Mouse (Mus musculus): ENCODE measurements around the gene Fam71e1. TPM values are rescaled to one million over a fixed set of nuclear protein-coding genes. Genes with fewer than 3 reads are reported as not detected.

Fam71e1 gene
- polyA plus RNA-seq, 1 experiment from 2014 or later: 14.3 TPM

- peaks cover 6% of the 10 kb centered on the region; the same call in 1 of the 2 replicates for H3K4me1 ChIP-seq
- no peak overlapping the region for H3K27ac ChIP-seq
- ATAC-seq (replicated peaks; ENCODE audit: low FRiP score): no peak
- H3K36me3 ChIP-seq: peaks cover 59% of the 10 kb centered on the region
- H3K27me3 ChIP-seq: peaks cover 7% of the 10 kb centered on the region; the same call in 1 of the 2 replicates
- 78% methylated on average over 29 of the region's 29 CpGs for WGBS
- no peak overlapping the region for H3K9ac ChIP-seq
- H3K4me2 ChIP-seq: no peak overlapping the region
- no peaks in the 10 kb centered on the region for H3K9me3 ChIP-seq (replicated peaks)
- no peak overlapping the region for H3K4me3 ChIP-seq (replicated peaks)
Measured at GRCm38 (mm10) chr7:44532918-44533745, 36.8 kb downstream of the Fam71e1 start.

GRCm38 (mm10) chr7:44533746-44534045 is 37.3 kb downstream of the Fam71e1 start:
- 76% methylated on average over 12 of the region's 12 CpGs for WGBS
- H3K9ac ChIP-seq: no peak overlapping the region
- H3K4me3 ChIP-seq (replicated peaks): no peak overlapping the region
- H3K4me1 ChIP-seq: no peaks in the 10 kb centered on the region
- no peak overlapping the region for H3K4me2 ChIP-seq
- H3K27ac ChIP-seq: no peak overlapping the region
- no peaks in the 10 kb centered on the region for H3K9me3 ChIP-seq (replicated peaks)
- ATAC-seq (replicated peaks; ENCODE audit: low FRiP score): no peak
- H3K27me3 ChIP-seq: peaks cover 1% of the 10 kb centered on the region; the same call in 1 of the 2 replicates
- peaks cover 64% of the 10 kb centered on the region for H3K36me3 ChIP-seq

- no peak overlapping the region for H3K4me3 ChIP-seq (replicated peaks)
- H3K9me3 ChIP-seq (replicated peaks): no peaks in the 10 kb centered on the region
- H3K27ac ChIP-seq: no peak overlapping the region
- no peak overlapping the region for H3K4me2 ChIP-seq
- H3K36me3 ChIP-seq: peaks cover 70% of the 10 kb centered on the region
- no peaks in the 10 kb centered on the region for H3K4me1 ChIP-seq
- no peaks in the 10 kb centered on the region for H3K27me3 ChIP-seq
- WGBS: 85% methylated on average over 13 of the region's 13 CpGs
- H3K9ac ChIP-seq: no peak overlapping the region
- ATAC-seq (replicated peaks; ENCODE audit: low FRiP score): no peak
Measured at GRCm38 (mm10) chr7:44534242-44534641, 37.9 kb downstream of the Fam71e1 start.

GRCm38 (mm10) chr7:44534656-44535441 is 38.5 kb downstream of the Fam71e1 start:
- H3K9me3 ChIP-seq (replicated peaks): no peaks in the 10 kb centered on the region
- H3K4me2 ChIP-seq: no peak overlapping the region
- H3K9ac ChIP-seq: no peak overlapping the region
- no peak overlapping the region for H3K4me3 ChIP-seq (replicated peaks)
- peaks cover 76% of the 10 kb centered on the region for H3K36me3 ChIP-seq
- ATAC-seq (replicated peaks; ENCODE audit: low FRiP score): no peak
- H3K27ac ChIP-seq: no peak overlapping the region
- no peaks in the 10 kb centered on the region for H3K4me1 ChIP-seq
- WGBS: 89% methylated on average over 19 of the region's 19 CpGs
- H3K27me3 ChIP-seq: no peaks in the 10 kb centered on the region

- H3K4me2 ChIP-seq: no peak overlapping the region
- 89% methylated on average over 27 of the region's 27 CpGs for WGBS
- no peak for ATAC-seq (replicated peaks; ENCODE audit: low FRiP score)
- no peak overlapping the region for H3K27ac ChIP-seq
- H3K9me3 ChIP-seq (replicated peaks): no peaks in the 10 kb centered on the region
- no peak overlapping the region for H3K9ac ChIP-seq
- no peaks in the 10 kb centered on the region for H3K4me1 ChIP-seq
- H3K27me3 ChIP-seq: no peaks in the 10 kb centered on the region
- peaks cover 87% of the 10 kb centered on the region for H3K36me3 ChIP-seq
- H3K4me3 ChIP-seq (replicated peaks): no peak overlapping the region
Measured at GRCm38 (mm10) chr7:44535657-44536589, 39.5 kb downstream of the Fam71e1 start.

- Histone ChIP-seq H3K27ac (no peak overlapping the region), H3K9ac (no peak overlapping the region), H3K36me3 (peaks cover 93% of the 10 kb centered on the region), H3K4me2 (no peak overlapping the region), H3K4me1 (no peaks in the 10 kb centered on the region), H3K4me3 (replicated peaks) (no peak overlapping the region), H3K9me3 (replicated peaks) (no peaks in the 10 kb centered on the region), H3K27me3 (no peaks in the 10 kb centered on the region)
- WGBS: 87% methylated on average over 6 of the region's 6 CpGs
- no peak for ATAC-seq (replicated peaks; ENCODE audit: low FRiP score)
Measured at GRCm38 (mm10) chr7:44536590-44536968, 40.2 kb downstream of the Fam71e1 start.

GRCm38 (mm10) chr7:44537009-44537408 is 40.6 kb downstream of the Fam71e1 start:
- Histone ChIP-seq H3K4me1 (no peaks in the 10 kb centered on the region), H3K9ac (no peak overlapping the region), H3K4me3 (replicated peaks) (no peak overlapping the region), H3K27me3 (no peaks in the 10 kb centered on the region), H3K36me3 (peaks cover 97% of the 10 kb centered on the region), H3K9me3 (replicated peaks) (no peaks in the 10 kb centered on the region), H3K4me2 (no peak overlapping the region), H3K27ac (no peak overlapping the region)
- 74% methylated on average over 7 of the region's 7 CpGs for WGBS
- no peak for ATAC-seq (replicated peaks; ENCODE audit: low FRiP score)

GRCm38 (mm10) chr7:44537496-44537895 is 41.1 kb downstream of the Fam71e1 start:
- Histone ChIP-seq H3K4me3 (replicated peaks) (no peak overlapping the region), H3K9me3 (replicated peaks) (no peaks in the 10 kb centered on the region), H3K27me3 (no peaks in the 10 kb centered on the region), H3K36me3 (peaks cover 99% of the 10 kb centered on the region), H3K9ac (no peak overlapping the region), H3K4me1 (no peaks in the 10 kb centered on the region), H3K27ac (no peak overlapping the region), H3K4me2 (no peak overlapping the region)
- ATAC-seq (replicated peaks; ENCODE audit: low FRiP score): no peak
- WGBS: 91% methylated on average over 13 of the region's 13 CpGs

GRCm38 (mm10) chr7:44538756-44539624 is 42.6 kb downstream of the Fam71e1 start:
- no peak for ATAC-seq (replicated peaks; ENCODE audit: low FRiP score)
- no peak overlapping the region for H3K27ac ChIP-seq
- H3K36me3 ChIP-seq: peaks cover 90% of the 10 kb centered on the region
- no peaks in the 10 kb centered on the region for H3K4me1 ChIP-seq
- H3K4me3 ChIP-seq (replicated peaks): no peak overlapping the region
- H3K9me3 ChIP-seq (replicated peaks): no peaks in the 10 kb centered on the region
- WGBS: 91% methylated on average over 41 of the region's 41 CpGs
- H3K4me2 ChIP-seq: no peak overlapping the region
- H3K27me3 ChIP-seq: no peaks in the 10 kb centered on the region
- H3K9ac ChIP-seq: no peak overlapping the region

- Histone ChIP-seq H3K36me3 (peaks cover 56% of the 10 kb centered on the region), H3K9ac (no peak overlapping the region), H3K9me3 (replicated peaks) (no peaks in the 10 kb centered on the region), H3K4me1 (peaks cover 9% of the 10 kb centered on the region), H3K4me2 (no peak overlapping the region), H3K27ac (no peak overlapping the region), H3K27me3 (no peaks in the 10 kb centered on the region), H3K4me3 (replicated peaks) (no peak overlapping the region)
- ATAC-seq (replicated peaks; ENCODE audit: low FRiP score): no peak
- 94% methylated on average over 11 of the region's 11 CpGs for WGBS
Measured at GRCm38 (mm10) chr7:44542555-44542954, 46.2 kb downstream of the Fam71e1 start.

- H3K4me1 ChIP-seq: peaks cover 14% of the 10 kb centered on the region
- no peak overlapping the region for H3K4me2 ChIP-seq
- no peak overlapping the region for H3K9ac ChIP-seq
- no peaks in the 10 kb centered on the region for H3K9me3 ChIP-seq (replicated peaks)
- H3K36me3 ChIP-seq: peaks cover 50% of the 10 kb centered on the region
- H3K27ac ChIP-seq: no peak overlapping the region
- no peak for ATAC-seq (replicated peaks; ENCODE audit: low FRiP score)
- 77% methylated on average over 12 of the region's 12 CpGs for WGBS
- H3K4me3 ChIP-seq (replicated peaks): no peak overlapping the region
- no peaks in the 10 kb centered on the region for H3K27me3 ChIP-seq
Measured at GRCm38 (mm10) chr7:44543071-44543470, 46.7 kb downstream of the Fam71e1 start.
